Mouse (Mus musculus) olfactory bulb, adult 2 months (tissue): ENCODE data around the gene Fndc5. TPM values are rescaled to one million over a fixed set of nuclear protein-coding genes. Genes with fewer than 3 reads are reported as not detected.
A peak's percentile ranks its signal among the peaks of the same experiment; 100 is the strongest.

Experiments used
- H3K27ac ChIP-seq: fragments of 200-500 bp; 2 replicates; pipeline ENCODE4 v1.5.1; 2012; ENCODE audit warnings: low read depth, low read length; ENCODE audit not compliant: insufficient read depth
- H3K4me1 ChIP-seq: fragments of 200-500 bp; 2 replicates; pipeline ENCODE4 v1.6.1; 2012; ENCODE audit warnings: low read length; ENCODE audit not compliant: control insufficient read depth, insufficient read depth
- H3K4me3 ChIP-seq: fragments of 200-500 bp; 2 replicates; pipeline ENCODE4 v1.5.1; 2012; ENCODE audit warnings: mild to moderate bottlenecking, low read depth, low read length, moderate library complexity; ENCODE audit not compliant: insufficient read depth
- CTCF ChIP-seq: fragments of 200-500 bp; IDR thresholded peaks from 2 replicates; pipeline ENCODE4 v1.5.1; 2012; ENCODE audit warnings: low read depth, mild to moderate bottlenecking, low read length, moderate library complexity; ENCODE audit not compliant: insufficient read depth
- POLR2A ChIP-seq: fragments of 200-500 bp; IDR thresholded peaks from 2 replicates; pipeline ENCODE4 v1.6.1; 2012; ENCODE audit warnings: mild to moderate bottlenecking, low read depth, low read length, moderate library complexity; ENCODE audit not compliant: insufficient read depth
- WGBS: fragments of 180-500 bp; shearing (Covaris S2); methylation state at CpG from one replicate; pipeline ENCODE4 v1.1.7; 2018; 5-methylcytosine and 5-hydroxymethylcytosine counted together
- polyA plus RNA-seq: library from polyadenylated mRNA; stranded (reverse); fragments of >200 nt; gene quantifications from 2 replicates; pipeline ENCODE4 v1.2.4, GENCODE M21; 2012; ENCODE audit warnings: low replicate concordance; ENCODE audit not compliant: missing spikeins, insufficient read depth, insufficient read length

The Fndc5 gene
- polyA plus RNA-seq, 1 experiment = not detected

DNA sequence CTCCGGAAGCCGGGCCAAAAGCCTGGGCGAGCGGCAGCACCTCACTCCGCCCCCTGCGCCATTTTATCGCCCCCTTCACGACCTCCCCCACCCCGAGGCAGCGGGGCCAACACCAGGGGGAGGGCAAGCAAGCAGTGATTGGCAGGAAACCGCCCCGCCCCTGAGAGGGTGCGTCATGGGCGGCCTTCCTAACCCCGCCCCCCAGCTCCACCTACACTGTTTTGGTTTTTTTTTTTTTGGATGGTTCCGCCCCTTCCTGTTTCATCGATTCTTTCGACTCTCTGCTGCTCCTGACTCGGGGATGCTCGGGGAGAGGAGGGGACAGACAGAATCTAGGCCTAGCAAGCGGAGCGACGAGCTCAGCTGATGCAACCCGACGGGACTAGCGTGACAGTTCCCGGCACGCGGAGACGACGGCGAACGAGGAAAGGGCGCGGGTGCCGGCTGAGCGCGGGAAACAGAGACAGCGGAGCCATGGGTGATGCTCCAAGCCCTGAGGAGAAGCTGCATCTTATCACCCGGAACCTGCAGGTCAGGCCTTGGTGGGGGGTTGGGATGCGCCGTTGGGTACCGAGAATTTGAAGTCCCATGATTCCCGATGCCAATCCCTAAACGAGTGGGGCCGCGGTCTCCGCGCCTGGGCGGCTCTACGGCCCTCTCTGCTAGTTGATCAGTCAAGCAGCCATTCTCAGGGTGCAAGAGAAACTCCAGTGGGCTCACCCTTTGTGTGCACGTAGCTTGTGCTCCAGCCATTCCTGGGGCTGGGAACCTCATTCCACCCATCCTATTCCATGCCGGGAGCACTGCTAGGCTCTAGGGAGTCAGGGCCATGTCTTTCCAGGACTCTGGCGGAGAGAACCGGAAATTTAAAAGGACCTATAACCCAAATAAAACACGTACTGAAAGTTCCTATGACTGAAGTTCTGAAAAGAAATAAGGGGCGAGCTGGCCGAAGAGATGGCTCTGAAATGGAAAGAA lies 53.0 kb downstream of the Fndc5 start, which contains the start of the genes S100pbp and Yars:
S100pbp (minus strand) TSS at position 186 of the 978 bp plus-strand sequence.
Yars (plus strand) TSS at position 219 of the 978 bp plus-strand sequence.
- H3K4me1 ChIP-seq = peaks cover 6% of the 10 kb centered on the region
- under 1% methylated on average over 58 of the region's 58 CpGs for WGBS
- peak within 1 kb of the TSS; percentile 89 for H3K4me3 ChIP-seq
- TF ChIP-seq POLR2A (peak; percentile 71), CTCF (no peak)
- peak within 1 kb of the TSS; percentile 78 for H3K27ac ChIP-seq

DNA sequence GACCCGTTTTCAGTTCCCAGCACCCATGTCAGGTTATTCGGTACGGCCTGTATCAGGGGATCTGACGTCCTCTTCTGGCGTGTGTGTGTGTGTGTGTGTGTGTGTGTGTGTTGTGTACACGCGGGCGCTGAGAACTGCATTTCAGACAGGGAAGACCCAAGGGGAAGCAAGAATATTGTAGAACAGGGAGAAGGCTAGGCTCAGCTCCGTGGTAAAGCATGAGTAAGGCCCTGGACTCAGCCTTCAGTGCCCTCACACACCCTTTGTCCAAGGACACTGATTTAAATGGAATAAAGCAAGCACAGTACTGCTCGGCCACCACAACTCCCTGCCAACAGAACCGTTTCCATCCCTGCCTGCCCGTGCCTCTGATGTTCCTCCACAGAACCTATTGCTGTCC lies 53.7 kb downstream of the Fndc5 start:
- H3K4me1 ChIP-seq = peaks cover 6% of the 10 kb centered on the region
- H3K27ac ChIP-seq = no peak overlapping the region
- 1% methylated on average over 12 of the region's 12 CpGs for WGBS
- no peak for TF ChIP-seq POLR2A
- TF ChIP-seq CTCF = no peak
- H3K4me3 ChIP-seq = peak overlapping the region; percentile 77

DNA sequence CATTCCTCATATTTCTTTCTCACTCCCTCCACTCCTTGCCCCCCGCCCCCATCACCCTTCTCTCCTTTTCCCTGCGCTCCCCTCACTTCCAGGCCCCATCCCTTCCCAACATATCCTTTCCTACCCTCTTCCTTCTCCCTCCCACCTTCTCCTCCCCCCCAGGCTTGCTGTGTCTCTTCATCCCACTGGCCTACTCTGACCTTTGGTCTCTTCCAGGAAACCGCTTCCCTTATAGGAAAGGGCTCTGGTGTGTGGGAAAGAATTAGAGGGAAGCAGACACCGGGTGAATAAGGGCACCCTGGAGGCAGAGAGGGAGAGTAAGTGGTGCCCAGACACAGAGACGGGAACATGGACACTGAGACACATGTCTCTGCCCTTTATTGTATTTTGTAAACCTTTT lies 54.9 kb downstream of the Fndc5 start:
- Histone ChIP-seq H3K27ac (no peak overlapping the region), H3K4me1 (peaks cover 6% of the 10 kb centered on the region), H3K4me3 (no peak overlapping the region)
- TF ChIP-seq CTCF (no peak), POLR2A (no peak)
- 80% methylated on average over 5 of the region's 5 CpGs for WGBS

Other genes starting within 250 kb of the Fndc5 start
- gene Azin2, start 174.6 kb upstream of the Fndc5 start, polyA plus RNA-seq = not detected in 2 replicates
- gene Ak2, start 145.0 kb upstream of the Fndc5 start, polyA plus RNA-seq = 173 TPM in 1 of 2 replicates, not detected in the other
- not detected in 2 replicates for gene Rnf19b, start 78.7 kb upstream of the Fndc5 start, polyA plus RNA-seq
- gene Tmem54, start 31.5 kb upstream of the Fndc5 start, polyA plus RNA-seq = not detected in 2 replicates
- gene Hpca, start 15.0 kb upstream of the Fndc5 start, polyA plus RNA-seq = not detected in 2 replicates
- not detected in 2 replicates for gene S100pbp, start 52.7 kb downstream of the Fndc5 start, polyA plus RNA-seq
- gene Yars, start 52.8 kb downstream of the Fndc5 start, polyA plus RNA-seq = not detected in 2 replicates
- gene C77080, start 124.4 kb downstream of the Fndc5 start, polyA plus RNA-seq = not detected in 2 replicates
- gene Sync, start 150.6 kb downstream of the Fndc5 start, polyA plus RNA-seq = not detected in 2 replicates
- not detected in 2 replicates for gene Rbbp4, start 198.4 kb downstream of the Fndc5 start, polyA plus RNA-seq
- gene Zbtb8os, start 198.7 kb downstream of the Fndc5 start, polyA plus RNA-seq = not detected in 2 replicates
- not detected in 2 replicates for gene Zbtb8a, start 241.1 kb downstream of the Fndc5 start, polyA plus RNA-seq